22 mouse cellular contexts compared by ENCODE assay signal in the genomic region with DNA sequence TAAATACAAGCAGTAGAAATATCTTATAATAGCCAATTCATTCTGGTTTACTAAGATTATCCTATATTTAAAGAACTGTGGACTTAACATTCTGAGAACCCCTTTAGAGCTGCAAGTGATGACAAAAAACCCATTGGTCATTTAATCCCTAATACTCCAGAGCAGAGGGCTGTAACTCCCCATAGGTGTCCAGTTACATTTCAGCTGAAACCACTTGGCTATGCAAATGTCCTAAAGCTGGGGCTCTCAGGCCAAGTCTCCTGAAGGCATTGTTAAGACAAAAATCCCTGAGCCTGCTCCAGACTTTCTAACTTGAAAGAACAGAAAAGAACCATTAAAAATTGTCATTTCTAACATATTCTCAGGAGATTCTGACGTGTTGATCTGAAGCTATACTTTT.
DNase-seq lines count a peak whose midpoint lies in the region; ATAC-seq and TF ChIP-seq lines count a peak whose summit lies in the region.
"Had no signal": no experiment of that assay in that cellular context is flagged by ENCODE, and none has a peak within 500 bp of the region (broad histone marks: within the 10 kb centered on the region; RNA-seq: fewer than 3 reads in every experiment).

No protein-coding gene starts in this region.

- no peak overlapping the region for H3K27ac ChIP-seq in kidney, embryonic 16.5 days (ENCODE audit: low read length)
- H3K27ac ChIP-seq in CH12.LX (ENCODE audit: insufficient read depth, low read depth) = no peak overlapping the region
- H3K27ac ChIP-seq: heart, embryonic 10.5 days; hindbrain, postnatal 0 days; midbrain, embryonic 12.5 days; neural tube, embryonic 13.5 days had no signal

- no peaks in the 10 kb centered on the region for H3K36me3 ChIP-seq in kidney, embryonic 16.5 days (ENCODE audit: insufficient read depth, low read length)
- no peaks in the 10 kb centered on the region for H3K36me3 ChIP-seq in CH12.LX (replicated peaks in 1 of 2; ENCODE audit: control insufficient read depth in 1 of 2, insufficient read depth in 1 of 2, low read length in 1 of 2)
- H3K36me3 ChIP-seq: heart, embryonic 10.5 days; hindbrain, embryonic 10.5 days; midbrain, embryonic 12.5 days; neural tube, embryonic 13.5 days had no signal

- H3K4me1 ChIP-seq in kidney, embryonic 16.5 days (ENCODE audit: insufficient read depth, low read length) = no peaks in the 10 kb centered on the region
- no peaks in the 10 kb centered on the region for H3K4me1 ChIP-seq in CH12.LX (ENCODE audit: control insufficient read depth in 1 of 2, insufficient read depth in 2 of 2)
- H3K4me1 ChIP-seq: heart, embryonic 10.5 days had no signal

- no peaks in the 10 kb centered on the region for H3K27me3 ChIP-seq in kidney, embryonic 16.5 days (ENCODE audit: insufficient read depth, low read length)
- H3K27me3 ChIP-seq in CH12.LX (replicated peaks) = no peaks in the 10 kb centered on the region
- H3K27me3 ChIP-seq: midbrain, embryonic 12.5 days; neural tube, embryonic 13.5 days had no signal

- no peak overlapping the region for H3K4me3 ChIP-seq in kidney, embryonic 16.5 days (ENCODE audit: low read length)
- no peak overlapping the region for H3K4me3 ChIP-seq in CH12.LX (replicated peaks in 1 of 3; ENCODE audit: low read depth in 2 of 3, low read length in 2 of 3, poor library complexity in 1 of 3)
- H3K4me3 ChIP-seq: erythroblast, embryonic 14.5 days; heart, embryonic 10.5 days; hindbrain, embryonic 10.5 days; midbrain, embryonic 12.5 days; neural tube, embryonic 13.5 days had no signal

- dilution Hi-C loops in CH12.LX (cut with MboI; ENCODE audit: extremely low pct_ligation_motif_present, extremely low pct_unique_long_range_greater_than_20kb, low sequenced_read_pairs) = no loop called here

- no peak for TF ChIP-seq CTCF in CH12.LX (conservative IDR thresholded peaks at IDR 0.05 in 1 of 2, IDR thresholded peaks at IDR 0.05 in 1 of 2; ENCODE audit: low read depth in 2 of 2, low read length in 2 of 2)

- TF ChIP-seq EP300 in CH12.LX (IDR thresholded peaks at IDR 0.05; ENCODE audit: low read length) = no peak

- in situ Hi-C loops in CH12.LX (cut with MboI; ENCODE audit: low pct_ligation_motif_present, low pct_unique_long_range_greater_than_20kb, low sequenced_read_pairs) = no loop called here

- no peak overlapping the region for H3K9ac ChIP-seq in kidney, embryonic 16.5 days (replicated peaks; ENCODE audit: low read length)
- no peak overlapping the region for H3K9ac ChIP-seq in CH12.LX (ENCODE audit: insufficient read depth, low read depth)
- H3K9ac ChIP-seq: midbrain, embryonic 12.5 days; neural tube, embryonic 13.5 days had no signal

- no peak overlapping the region for H3K4me2 ChIP-seq in kidney, embryonic 16.5 days (replicated peaks; ENCODE audit: low read depth, low read length)
- H3K4me2 ChIP-seq in CH12.LX (ENCODE audit: insufficient read depth, low read depth, poor library complexity, severe bottlenecking) = no peak overlapping the region
- H3K4me2 ChIP-seq: midbrain, embryonic 12.5 days; neural tube, embryonic 13.5 days had no signal

- ATAC-seq in kidney, embryonic 16.5 days (ENCODE audit: low FRiP score, low TSS enrichment) = peak; percentile 79; the same call in 1 of the 2 replicates
- ATAC-seq: activated CD4-positive, CD25-positive, alpha-beta regulatory T cell, adult 4 months; forebrain, embryonic 14.5 days; hindbrain, postnatal 0 days had no signal

- no peak for DNase-seq in kidney, postnatal 14 days
- peak; percentile 5 for DNase-seq in CH12.LX (ENCODE audit: extremely low read depth)
- peak; percentile 73 for DNase-seq in embryo, embryonic 10 days (ENCODE audit: low spot score)
- peak; percentile 41 for DNase-seq in forelimb bud, embryonic 11.5 days (ENCODE audit: low read depth, low spot score)
- no peak for DNase-seq in left cerebral cortex, adult 11 months (ENCODE audit: low spot score)
- DNase-seq in urinary bladder, postnatal 25 days (ENCODE audit: low spot score) = no peak
- DNase-seq: adrenal gland, postnatal 10 days; B cell, adult 2 months; cerebellum, adult 9-11 months; kidney, adult 18-20 months; lung, adult 18-20 months; lung, postnatal 36 days; thymus, postnatal 25 days had no signal

- H3K9me3 ChIP-seq in kidney, embryonic 16.5 days (ENCODE audit: low read length) = no peaks in the 10 kb centered on the region
- H3K9me3 ChIP-seq in CH12.LX (replicated peaks; ENCODE audit: low read length) = no peaks in the 10 kb centered on the region
- H3K9me3 ChIP-seq: heart, embryonic 10.5 days; hindbrain, embryonic 10.5 days; midbrain, embryonic 12.5 days; neural tube, embryonic 13.5 days had no signal

- TF ChIP-seq POLR2A in CH12.LX (IDR thresholded peaks at IDR 0.05; ENCODE audit: low read depth, low read length) = no peak

- 70% methylated on average over 1 of the region's 1 CpGs for WGBS in kidney, embryonic 16.5 days

- no peaks in the 10 kb centered on the region for H3K79me2 ChIP-seq in CH12.LX (replicated peaks; ENCODE audit: control insufficient read depth, extremely low read depth, insufficient read depth, poor library complexity, severe bottlenecking)

- TF ChIP-seq RAD21 in CH12.LX (IDR thresholded peaks at IDR 0.05; ENCODE audit: low read depth, low read length) = no peak

TF ChIP-seq in CH12.LX, 34 proteins besides CTCF, POLR2A, EP300 and RAD21:
- TF ChIP-seq JUND (conservative IDR thresholded peaks at IDR 0.05; ENCODE audit: low read depth, low read length) = no peak
- no peak for TF ChIP-seq NELFE (IDR thresholded peaks at IDR 0.05; ENCODE audit: low read depth, low read length)
- TF ChIP-seq ETS1 (conservative IDR thresholded peaks at IDR 0.05; ENCODE audit: low read depth, low read length) = no peak
- TF ChIP-seq UBTF (IDR thresholded peaks at IDR 0.05; ENCODE audit: low read depth, low read length) = no peak
- TF ChIP-seq GABPA (IDR thresholded peaks at IDR 0.05; ENCODE audit: insufficient replicate concordance, low read depth, low read length) = no peak
- no peak for TF ChIP-seq BHLHE40 (IDR thresholded peaks at IDR 0.05; ENCODE audit: low read depth, low read length)
- no peak for TF ChIP-seq E2F4 (IDR thresholded peaks at IDR 0.05; ENCODE audit: insufficient replicate concordance, low read depth, low read length)
- TF ChIP-seq MEF2A (IDR thresholded peaks at IDR 0.05; ENCODE audit: borderline replicate concordance, low read depth, low read length) = no peak
- no peak for TF ChIP-seq SIN3A (IDR thresholded peaks at IDR 0.05; ENCODE audit: low read length)
- TF ChIP-seq IRF4 (IDR thresholded peaks at IDR 0.05; ENCODE audit: low read depth, low read length) = no peak
- TF ChIP-seq CHD1 (IDR thresholded peaks at IDR 0.05; ENCODE audit: low read depth, low read length) = no peak
- no peak for TF ChIP-seq HCFC1 (IDR thresholded peaks at IDR 0.05; ENCODE audit: low read depth, low read length)
- no peak for TF ChIP-seq MAZ (IDR thresholded peaks at IDR 0.05; ENCODE audit: low read depth, low read length)
- no peak for TF ChIP-seq NRF1 (IDR thresholded peaks at IDR 0.05; ENCODE audit: low read depth, low read length)

Comparison
In these comparisons a context has a peak if more than half of its experiments do, and no peak if none do; other contexts are left out.
1. DNase-seq: peak in CH12.LX (single experiment), embryo, embryonic 10 days (single experiment) and forelimb bud, embryonic 11.5 days (single experiment); none in kidney, postnatal 14 days (single experiment), left cerebral cortex, adult 11 months (single experiment) and urinary bladder, postnatal 25 days (single experiment).